In genomic region chr8:95195728-95196127, GRCm38 (mm10) we compare ENCODE assay signal across 18 mouse cellular contexts. TPM values are rescaled to one million over a fixed set of nuclear protein-coding genes. Genes with fewer than 3 reads are reported as not detected.
DNase-seq lines count a peak whose midpoint lies in the region; ATAC-seq lines count a peak whose summit lies in the region.
"Had no signal": no experiment of that assay in that cellular context is flagged by ENCODE, and none has a peak within 500 bp of the region (broad histone marks: within the 10 kb centered on the region; RNA-seq: fewer than 3 reads in every experiment).

No protein-coding gene starts in this region.

- DNase-seq in adrenal gland, adult 2 months, result peak; percentile 57
- DNase-seq in adrenal gland, adult 8-10 months, result no peak
- DNase-seq in ovary, postnatal 36 days (ENCODE audit: low spot score), result peak; percentile 32
- DNase-seq in ovary, postnatal 10 days (ENCODE audit: low spot score), result no peak
- DNase-seq: B cell, adult 2 months; cerebellum, adult 11-12 months; cerebellum, adult 8-10 months; cerebellum, postnatal 14 days; forebrain, postnatal 0 days; gastrocnemius, adult 2 months; gastrocnemius, postnatal 14 days; heart, adult 11 months had no signal

- ATAC-seq in megakaryocyte-erythroid progenitor cell, adult 5-6 weeks (replicated peaks; ENCODE audit: low FRiP score, low TSS enrichment, poor library complexity, severe bottlenecking), result peak; percentile 61; the same call in 1 of the 2 replicates
- ATAC-seq in erythroblast, adult 5-6 weeks (replicated peaks; ENCODE audit: low FRiP score, poor library complexity, severe bottlenecking), result no peak
- ATAC-seq: forebrain, embryonic 14.5 days; forebrain, postnatal 0 days; intestine, postnatal 0 days; Patski had no signal

RNA-seq across cellular contexts. Expression of gene Kifc3, which starts 6.9 kb away (rescaled TPM):
- 100 to 1,000 TPM; 134 to 144 TPM for total RNA-seq in adrenal gland, adult 2 months (2021)
- polyA plus RNA-seq in adrenal gland, adult 2 months (2012; rRNA removed), result 268 and 330 TPM in 2 replicates
- 100 to 1,000 TPM; 165 to 259 (median 182) TPM for total RNA-seq in adrenal gland, adult 8-10 months (2022)
- 0.99 TPM in 1 of 2 replicates, not detected in the other for total RNA-seq in megakaryocyte-erythroid progenitor cell, adult 5-6 weeks (2014; fragmentation: Nextera tagmentation)
- total RNA-seq in megakaryocyte-erythroid progenitor cell, adult 5-6 weeks (2017), result 0.61 and 1.4 TPM in 2 replicates
- 0.96 and 1.0 TPM in 2 replicates for total RNA-seq in erythroblast, adult 5-6 weeks (2015; ENCODE audit: low replicate concordance)
- total RNA-seq in erythroblast, adult 5-6 weeks (2017; ENCODE audit: low replicate concordance), result 0.51 and 1.1 TPM in 2 replicates
- polyA plus RNA-seq: G1E had no signal

Comparison
In these comparisons a context has a peak if more than half of its experiments do, and no peak if none do; other contexts are left out.
1. DNase-seq: peak in adrenal gland, adult 2 months (single experiment) and ovary, postnatal 36 days (single experiment); none in adrenal gland, adult 8-10 months (single experiment) and ovary, postnatal 10 days (single experiment).
2. RNA of gene Kifc3, which starts 6.9 kb away (total RNA-seq): 165 to 259 TPM in adrenal gland, adult 8-10 months and 134 to 144 TPM in adrenal gland, adult 2 months; 0.61 to 1.4 TPM in megakaryocyte-erythroid progenitor cell, adult 5-6 weeks and 0.51 to 1.1 TPM in erythroblast, adult 5-6 weeks; every median in the first group is over 10 times any median in the second.